Mouse (Mus musculus) c-Kit-positive CD71-positive TER-119-negative erythroid progenitor cells, embryonic 14.5 days (primary cell): ENCODE data around the gene Fam198b.

ENCODE experiments used
- DNase-seq: peaks from one replicate; pipeline ENCODE4 v3.0.0-alpha.2; 2013; ENCODE audit warnings: low read depth

Fam198b gene

DNA sequence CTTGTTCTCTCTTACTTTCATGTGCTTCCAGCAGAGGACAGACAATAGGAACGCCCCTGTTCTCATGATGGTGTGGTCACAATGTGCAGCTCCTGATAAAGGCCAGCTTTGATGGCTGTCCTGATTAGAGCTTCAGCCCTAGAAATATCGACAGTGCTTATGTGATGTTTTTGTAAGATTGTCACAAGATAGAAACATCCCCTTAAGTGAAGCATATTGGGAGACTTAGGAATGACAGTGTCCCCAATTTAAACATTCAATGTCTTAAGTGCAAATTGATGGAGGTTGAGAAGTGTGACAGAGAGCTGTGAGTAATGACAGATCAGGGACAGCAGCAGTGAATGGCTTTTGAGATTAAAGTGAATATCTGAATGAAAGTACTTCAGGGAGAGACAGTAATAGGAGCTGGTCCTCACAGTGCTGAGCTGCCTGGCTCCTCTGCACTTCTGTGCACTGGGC, 99.7 kb downstream of the Fam198b start:
- peak; percentile 71 for DNase-seq

DNA sequence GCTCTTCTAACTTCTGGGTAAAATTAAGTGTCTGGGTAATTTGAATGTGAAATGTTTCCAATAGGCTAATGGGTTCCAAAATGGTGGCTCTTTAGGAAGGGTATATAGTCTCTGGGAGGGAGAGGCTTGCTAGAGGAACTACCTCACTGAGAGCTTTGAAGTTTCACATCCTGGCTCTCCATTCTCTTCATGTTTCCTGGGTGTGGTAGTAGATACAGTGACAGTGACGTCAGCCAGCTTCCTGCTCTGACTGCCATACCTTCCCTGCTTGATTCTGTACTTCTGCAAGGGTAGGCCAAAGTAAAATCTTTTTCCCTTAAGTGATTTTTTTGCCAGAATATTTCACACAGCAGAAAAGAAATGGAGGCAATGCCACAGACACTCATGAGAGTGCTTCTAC, 100.2 kb downstream of the Fam198b start:
- DNase-seq = no peak

DNA sequence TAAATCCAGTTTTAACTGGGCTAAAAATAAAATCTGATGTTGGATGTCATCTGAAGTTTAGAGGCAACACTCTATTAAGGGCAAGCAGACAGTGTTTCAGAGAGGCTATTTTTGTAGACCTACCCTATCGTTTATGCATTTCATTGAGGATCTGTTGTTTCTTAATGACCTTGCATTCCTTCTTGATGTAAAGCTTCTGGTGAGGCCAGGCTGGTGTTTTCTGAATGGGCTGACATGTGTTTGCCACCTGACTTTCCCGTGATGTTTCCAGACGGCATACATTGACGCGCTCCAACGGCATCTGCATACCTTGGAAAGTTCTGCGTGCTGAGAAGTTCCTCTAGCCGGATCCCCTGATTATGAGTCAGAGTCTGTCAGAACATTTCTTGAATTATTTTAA, 104.9 kb downstream of the Fam198b start:
- no peak for DNase-seq

- no peak for DNase-seq
Observed at GRCm38 (mm10) chr3:79989911-79990310, 105.6 kb downstream of the Fam198b start.

DNA sequence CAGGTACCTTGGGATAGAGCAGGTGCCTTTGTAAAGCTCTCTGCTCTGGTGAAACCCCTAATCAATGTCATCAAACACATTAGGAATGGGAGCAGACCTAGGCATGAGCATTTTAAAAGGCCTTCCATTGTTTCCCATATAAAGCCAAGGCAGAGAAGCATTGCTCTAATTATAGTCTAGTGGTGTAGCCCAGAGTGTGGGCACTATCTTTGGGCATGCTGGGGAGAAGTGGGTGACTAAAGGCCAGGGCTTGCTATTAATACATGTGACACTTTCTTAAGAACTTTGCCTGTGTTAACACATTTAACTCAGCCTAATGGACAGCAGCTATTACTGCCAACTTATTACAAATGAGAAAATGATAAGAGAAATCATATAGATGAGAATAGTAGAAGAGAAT, 106.1 kb downstream of the Fam198b start:
- no peak for DNase-seq

GRCm38 (mm10) chr3:79994029-79994539, 109.8 kb downstream of the Fam198b start:
- DNase-seq = no peak

- DNase-seq = peak; percentile 56
Observed at GRCm38 (mm10) chr3:79995726-79996125, 111.4 kb downstream of the Fam198b start.
